Mouse (Mus musculus) c-Kit-positive CD71-negative TER-119-negative erythroid progenitor cells, embryonic 14.5 days (primary cell): ENCODE measurements around the gene Rcc1.
A peak's percentile ranks its signal among the peaks of the same experiment; 100 is the strongest.

Source experiments
- DNase-seq: peaks from one replicate; pipeline ENCODE4 v3.0.0-alpha.2; 2013; ENCODE audit warnings: low read depth

The Rcc1 gene

GRCm38 (mm10) chr4:132353481-132353885 is at the start of gene Rcc1:
Gene Rcc1, minus strand, starts transcription at chr4:132353605.
- peak; percentile 94 for DNase-seq

- DNase-seq = no peak
Observed at GRCm38 (mm10) chr4:132401016-132401415, 47.6 kb upstream of the Rcc1 start.

- no peak for DNase-seq
Observed at GRCm38 (mm10) chr4:132398863-132399262, 45.5 kb upstream of the Rcc1 start.

GRCm38 (mm10) chr4:132398045-132398774 is 44.8 kb upstream of the Rcc1 start:
- no peak for DNase-seq

- DNase-seq = no peak
Observed at GRCm38 (mm10) chr4:132397120-132397519, 43.7 kb upstream of the Rcc1 start.

DNA sequence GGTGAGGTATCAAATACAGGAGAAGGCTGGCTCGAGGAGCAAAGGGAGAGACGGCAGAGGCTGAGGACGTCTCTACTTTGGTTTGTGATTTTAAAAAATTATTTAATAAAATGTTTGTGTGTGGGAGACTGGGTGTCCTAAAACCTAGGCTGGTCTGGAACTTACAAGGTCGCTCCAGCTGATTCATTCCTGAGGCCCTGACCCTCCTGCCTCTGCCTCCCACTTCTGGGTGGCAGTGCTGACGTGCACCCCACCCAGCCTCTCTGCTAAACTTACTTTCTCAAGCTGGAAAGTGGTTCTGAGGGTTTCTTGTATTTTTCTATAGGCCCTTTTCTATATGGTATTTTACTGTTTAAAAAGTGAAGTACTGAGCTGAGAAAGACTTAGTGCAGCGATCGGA is 42.8 kb upstream of the Rcc1 start:
- no peak for DNase-seq

DNA sequence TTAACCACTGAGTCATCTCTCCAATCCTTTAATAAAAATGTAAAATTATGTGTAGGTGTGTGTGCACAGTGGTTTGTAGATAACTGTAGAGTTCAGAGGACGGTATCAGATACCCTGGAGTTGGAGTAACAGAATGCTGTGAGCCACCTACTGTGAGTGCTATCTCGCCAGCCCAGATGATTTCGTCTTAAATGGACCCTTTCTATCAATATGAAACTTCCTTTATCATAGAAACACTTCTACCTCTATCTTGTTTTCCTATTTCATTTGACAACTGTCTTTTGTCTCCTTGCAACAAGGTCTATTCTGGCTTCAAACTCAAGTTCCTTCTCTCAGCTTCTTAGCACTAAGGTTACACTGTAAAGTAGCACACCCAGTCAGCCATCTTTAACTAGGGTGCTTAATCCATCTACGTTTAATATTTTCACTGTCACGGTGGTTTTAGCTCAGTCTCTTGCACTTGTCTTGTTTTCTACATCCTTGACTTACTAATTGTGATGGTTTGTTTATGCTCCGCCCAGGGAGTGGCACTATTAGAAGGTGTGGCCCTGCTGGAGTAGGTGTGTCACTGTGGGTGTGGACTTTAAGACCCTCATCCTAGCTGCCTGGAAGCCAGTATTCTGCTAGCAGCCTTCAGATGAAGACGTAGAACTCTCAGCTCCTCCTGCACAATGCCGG is 37.8 kb upstream of the Rcc1 start:
- peak; percentile 41 for DNase-seq

- DNase-seq = no peak
Observed at GRCm38 (mm10) chr4:132389302-132389701, 35.9 kb upstream of the Rcc1 start.

- DNase-seq = no peak
Observed at GRCm38 (mm10) chr4:132387617-132388016, 34.2 kb upstream of the Rcc1 start.

- no peak for DNase-seq
Observed at GRCm38 (mm10) chr4:132386846-132387245, 33.4 kb upstream of the Rcc1 start.

GRCm38 (mm10) chr4:132385771-132386410 is 32.5 kb upstream of the Rcc1 start:
- DNase-seq = no peak

GRCm38 (mm10) chr4:132383455-132383854 is 30.1 kb upstream of the Rcc1 start:
- no peak for DNase-seq

- no peak for DNase-seq
Observed at GRCm38 (mm10) chr4:132382296-132382695, 28.9 kb upstream of the Rcc1 start.

DNA sequence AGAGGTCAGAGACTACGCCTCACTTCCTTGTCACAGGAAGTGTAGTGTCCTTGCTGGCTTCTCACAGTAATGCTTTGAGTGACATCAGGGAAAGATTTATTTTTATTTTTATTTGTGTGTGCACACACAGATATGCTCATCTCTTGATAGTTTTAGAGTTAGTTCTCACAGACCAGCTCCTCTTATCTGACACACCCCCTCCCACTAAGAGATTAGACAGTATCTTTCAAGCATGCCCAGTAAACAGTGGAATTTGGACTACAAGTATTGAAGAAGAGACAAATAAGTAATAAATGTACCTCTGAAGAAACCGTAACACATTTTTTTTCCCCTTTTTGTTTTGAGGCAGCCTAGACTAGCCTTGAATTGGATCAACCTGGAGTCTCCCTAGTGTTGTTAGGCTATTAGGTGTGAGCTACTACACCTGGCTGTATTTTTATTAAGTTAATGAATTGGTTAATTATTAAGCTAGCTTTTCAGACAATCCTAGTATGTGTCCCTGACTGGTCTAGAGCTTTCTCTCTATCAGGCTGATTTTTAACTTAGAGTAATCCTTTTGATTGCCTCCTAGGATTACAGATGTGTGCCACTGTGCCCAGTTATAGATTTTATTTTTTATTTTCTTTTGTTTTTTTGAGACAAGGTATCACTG is 27.7 kb upstream of the Rcc1 start:
- DNase-seq = no peak

GRCm38 (mm10) chr4:132373820-132374219 is 20.4 kb upstream of the Rcc1 start:
- DNase-seq = no peak

DNA sequence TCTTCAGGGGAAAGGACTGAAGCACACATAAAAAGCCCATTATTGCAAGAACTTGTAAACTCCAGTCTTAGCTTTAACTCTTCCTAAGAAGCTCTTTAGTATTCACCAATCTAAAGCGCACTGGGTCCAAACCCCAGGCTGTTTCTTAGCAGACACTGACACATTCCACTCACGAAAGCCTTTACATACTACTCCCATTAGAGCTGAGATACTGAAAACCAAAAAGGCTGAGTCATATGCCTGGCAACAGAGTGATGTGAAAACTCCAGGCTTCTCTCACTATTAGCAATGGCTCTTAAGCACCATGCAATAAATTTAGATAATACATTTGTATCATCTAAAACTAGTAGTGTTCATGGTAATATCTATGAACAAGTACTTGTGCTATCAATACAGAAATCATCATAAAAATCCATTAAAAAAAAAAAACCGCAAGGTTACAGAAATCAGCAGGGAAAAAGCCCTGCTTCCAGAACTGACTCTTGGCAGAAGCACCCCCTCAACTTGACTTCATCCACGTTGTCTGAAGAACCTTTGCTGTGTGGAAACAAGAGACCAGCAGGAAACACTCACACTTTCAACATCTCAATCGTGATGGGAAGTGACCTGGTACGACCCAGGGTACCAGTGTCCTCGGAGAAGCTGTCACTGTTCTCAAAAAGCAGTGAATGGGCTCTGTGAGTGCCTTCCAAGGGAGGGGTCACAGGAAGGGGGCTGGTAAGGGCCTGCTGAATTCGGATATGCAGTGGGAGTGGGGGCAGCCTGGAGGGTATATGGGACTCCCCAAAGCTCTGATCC is 16.7 kb upstream of the Rcc1 start:
- DNase-seq = no peak

GRCm38 (mm10) chr4:132367480-132368201 is 14.2 kb upstream of the Rcc1 start:
- no peak for DNase-seq

DNA sequence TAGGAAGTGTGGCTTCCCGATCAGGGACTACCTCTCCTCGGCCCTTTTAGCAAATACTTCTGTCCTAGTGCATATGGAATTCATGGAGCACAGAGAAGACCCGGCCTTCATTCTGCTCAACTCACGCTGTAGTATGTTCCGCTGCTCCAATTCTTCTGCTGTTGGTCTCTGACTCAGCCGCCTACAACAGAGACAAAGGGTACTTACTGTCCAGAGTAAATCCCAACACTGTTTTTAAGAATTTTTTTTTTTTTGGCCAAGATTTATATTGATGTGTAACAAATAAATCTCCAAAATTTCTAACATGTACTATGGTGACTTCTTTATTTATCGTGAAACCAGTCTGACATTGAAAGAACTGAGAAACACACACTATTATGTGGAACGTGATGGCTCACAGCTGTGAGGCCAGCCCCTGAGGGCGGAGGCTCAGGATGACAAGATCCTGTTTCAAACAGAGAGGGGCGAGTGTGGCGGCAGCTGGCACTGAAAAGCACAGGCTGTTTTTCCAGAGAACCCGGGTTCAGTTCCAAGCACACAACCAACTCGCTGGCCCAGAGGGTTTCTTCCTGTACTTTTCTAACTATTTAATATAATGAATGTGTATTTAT is 12.2 kb upstream of the Rcc1 start:
- DNase-seq = no peak

DNA sequence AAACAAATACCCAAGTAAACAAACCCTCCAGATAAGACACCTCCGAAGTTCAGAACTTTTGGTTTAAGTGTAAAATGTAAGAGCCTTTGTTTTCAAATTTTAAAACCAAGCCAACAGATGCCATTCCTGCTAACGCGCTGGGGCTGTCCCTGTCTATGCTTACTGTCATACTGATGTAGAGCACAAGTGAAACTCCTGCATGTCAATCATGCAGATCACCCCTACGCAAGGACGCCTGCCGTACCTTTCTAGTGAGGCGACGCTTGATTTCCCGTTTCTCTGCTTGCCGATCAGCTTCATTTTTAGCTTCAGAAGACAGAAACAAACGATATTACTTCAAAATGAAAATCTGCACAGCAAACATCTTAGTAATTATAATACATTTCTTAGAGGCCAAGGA is 10.1 kb upstream of the Rcc1 start:
- no peak for DNase-seq

DNA sequence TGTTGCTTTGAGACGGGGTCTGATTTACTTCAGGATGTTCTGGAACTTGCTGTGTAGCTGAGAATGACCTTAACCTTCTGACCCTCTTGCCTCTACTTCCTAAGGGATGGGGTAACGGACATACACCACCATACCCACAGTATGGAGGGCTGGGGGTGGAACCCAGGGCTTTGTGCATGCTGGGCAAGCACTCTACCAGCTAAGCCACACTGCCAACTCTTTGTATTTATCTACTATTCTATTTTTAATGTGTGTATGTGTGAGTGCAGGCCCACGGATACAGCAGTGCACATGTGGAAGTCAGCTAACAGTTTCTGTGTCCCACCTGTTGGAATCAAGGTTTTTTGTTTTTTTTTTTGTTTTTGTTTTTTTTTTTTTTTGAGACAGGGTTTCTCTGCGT is 6.1 kb upstream of the Rcc1 start:
- DNase-seq = no peak

GRCm38 (mm10) chr4:132356170-132356569 is 2.8 kb upstream of the Rcc1 start:
- peak; percentile 58 for DNase-seq
